26 mouse cellular contexts compared by ENCODE assay signal in the genomic region with DNA sequence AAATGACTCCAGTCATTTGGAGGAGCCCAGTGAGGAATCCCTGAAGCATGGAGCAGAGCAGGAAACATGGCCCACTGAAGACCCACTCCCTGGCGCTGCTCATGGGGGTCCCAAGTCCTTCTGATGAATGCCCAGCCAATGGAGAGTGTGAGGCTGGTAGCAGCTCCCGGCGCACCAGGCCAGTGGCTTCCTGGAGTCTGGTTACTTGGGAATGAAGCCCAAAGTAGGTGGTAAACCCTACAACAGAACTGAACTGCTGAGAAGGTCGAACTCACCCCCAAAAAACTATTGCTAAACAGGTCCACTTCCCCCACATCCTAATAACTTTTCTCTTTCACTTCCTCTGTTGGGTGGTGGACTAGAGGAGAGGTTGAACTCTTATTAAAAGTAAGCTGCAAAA.
"Had no signal": no experiment of that assay in that cellular context is flagged by ENCODE, and none has a peak within 500 bp of the region (broad histone marks: within the 10 kb centered on the region; RNA-seq: fewer than 3 reads in every experiment).

No protein-coding gene starts in this region.

- H3K36me3 ChIP-seq: heart, embryonic 13.5 days; heart, embryonic 15.5 days; hindbrain, embryonic 10.5 days; hindbrain, embryonic 12.5 days; intestine, embryonic 15.5 days; kidney, embryonic 15.5 days; limb, embryonic 13.5 days; limb, embryonic 15.5 days; liver, embryonic 12.5 days had no signal

- H3K27me3 ChIP-seq: heart, embryonic 13.5 days; heart, embryonic 15.5 days; hindbrain, embryonic 12.5 days; intestine, embryonic 15.5 days; kidney, embryonic 15.5 days; limb, embryonic 13.5 days; limb, embryonic 15.5 days; liver, embryonic 12.5 days had no signal

- H3K9me3 ChIP-seq: heart, embryonic 15.5 days; hindbrain, embryonic 10.5 days; hindbrain, embryonic 12.5 days; intestine, embryonic 15.5 days; kidney, embryonic 15.5 days; limb, embryonic 13.5 days; limb, embryonic 15.5 days; liver, embryonic 12.5 days had no signal

- H3K9ac ChIP-seq: heart, embryonic 13.5 days; heart, embryonic 15.5 days; hindbrain, embryonic 12.5 days; hindbrain, embryonic 14.5 days; intestine, embryonic 15.5 days; kidney, embryonic 15.5 days; limb, embryonic 13.5 days; limb, embryonic 15.5 days; liver, embryonic 12.5 days had no signal

- H3K4me3 ChIP-seq: heart, adult 2 months; heart, embryonic 13.5 days; heart, embryonic 15.5 days; hindbrain, embryonic 10.5 days; hindbrain, embryonic 12.5 days; intestine, embryonic 15.5 days; kidney, embryonic 15.5 days; limb, embryonic 13.5 days; limb, embryonic 15.5 days; liver, embryonic 12.5 days had no signal

- H3K4me2 ChIP-seq: heart, embryonic 11.5 days; heart, embryonic 13.5 days; heart, embryonic 15.5 days; hindbrain, embryonic 12.5 days; hindbrain, embryonic 14.5 days; intestine, embryonic 15.5 days; kidney, embryonic 15.5 days; limb, embryonic 13.5 days; limb, embryonic 15.5 days; liver, embryonic 12.5 days had no signal

- DNase-seq: gastrocnemius, postnatal 14 days; gastrocnemius, postnatal 36 days; heart, adult 2 months; heart, postnatal 4 days; kidney, adult 18-20 months; kidney, adult 8-10 months; kidney, postnatal 14 days; kidney, postnatal 36 days; layer of hippocampus, adult 9-11 months; layer of hippocampus, postnatal 36 days; left cerebral cortex, postnatal 4 days had no signal

- ATAC-seq: hindbrain, embryonic 16.5 days; inflammation-experienced regulatory T-cells, adult 6 months; intestine, embryonic 15.5 days; intestine, postnatal 0 days; liver, embryonic 12.5 days had no signal

- H3K27ac ChIP-seq: heart, adult 2 months; heart, embryonic 13.5 days; heart, embryonic 15.5 days; hindbrain, embryonic 10.5 days; hindbrain, embryonic 12.5 days; hindbrain, embryonic 14.5 days; intestine, embryonic 15.5 days; kidney, embryonic 15.5 days; kidney, postnatal 0 days; limb, embryonic 13.5 days; limb, embryonic 15.5 days; liver, embryonic 12.5 days had no signal

- H3K4me1 ChIP-seq: heart, embryonic 13.5 days; heart, embryonic 15.5 days; intestine, embryonic 15.5 days; kidney, embryonic 15.5 days; limb, embryonic 13.5 days; limb, embryonic 15.5 days; liver, embryonic 12.5 days had no signal
